10 mouse cellular contexts compared by ENCODE assay signal in the genomic region with DNA sequence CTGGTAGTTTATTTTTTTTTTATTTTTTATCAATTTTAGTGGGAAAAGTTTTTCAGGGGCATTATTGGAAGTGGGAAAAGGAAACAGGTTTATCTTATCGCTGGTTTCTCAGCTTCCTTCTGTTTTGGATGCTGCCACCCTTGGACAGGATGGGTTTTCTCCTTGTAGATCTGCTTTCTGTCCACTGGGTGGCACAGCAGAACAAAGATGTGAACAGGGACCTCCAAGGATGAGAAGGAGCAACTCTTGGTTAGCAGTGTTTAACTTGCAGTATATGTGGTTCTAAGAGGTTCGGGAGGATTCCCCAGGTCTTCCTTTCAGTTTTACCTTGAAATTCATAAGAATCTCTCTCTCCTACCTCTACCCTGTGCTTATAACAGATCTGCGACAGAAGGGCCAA.
DNase-seq lines count a peak whose midpoint lies in the region; ATAC-seq lines count a peak whose summit lies in the region.
"Had no signal": no experiment of that assay in that cellular context is flagged by ENCODE, and none has a peak within 500 bp of the region (broad histone marks: within the 10 kb centered on the region; RNA-seq: fewer than 3 reads in every experiment).

No protein-coding gene starts in this region.

- H3K9ac ChIP-seq in liver, embryonic 11.5 days (ENCODE audit: low read depth, low read length) = no peak overlapping the region
- no peak overlapping the region for H3K9ac ChIP-seq in kidney, embryonic 14.5 days (ENCODE audit: low read depth, low read length)
- H3K9ac ChIP-seq: limb, embryonic 15.5 days had no signal

- WGBS in liver, embryonic 11.5 days = 69% methylated on average over 3 of the region's 3 CpGs
- WGBS in kidney, embryonic 14.5 days = 61% methylated on average over 3 of the region's 3 CpGs

- no peaks in the 10 kb centered on the region for H3K27me3 ChIP-seq in liver, embryonic 11.5 days (replicated peaks; ENCODE audit: control insufficient read depth, insufficient read depth, low read length)
- H3K27me3 ChIP-seq in kidney, embryonic 14.5 days (ENCODE audit: control insufficient read depth, insufficient read depth, low read length) = no peaks in the 10 kb centered on the region
- H3K27me3 ChIP-seq: limb, embryonic 15.5 days had no signal

- H3K36me3 ChIP-seq in liver, embryonic 11.5 days (ENCODE audit: control insufficient read depth, insufficient read depth, low read length) = no peaks in the 10 kb centered on the region
- no peaks in the 10 kb centered on the region for H3K36me3 ChIP-seq in kidney, embryonic 14.5 days (ENCODE audit: control insufficient read depth, insufficient read depth, low read length)
- H3K36me3 ChIP-seq: limb, embryonic 15.5 days had no signal

- no peaks in the 10 kb centered on the region for H3K4me1 ChIP-seq in liver, embryonic 11.5 days (replicated peaks; ENCODE audit: control insufficient read depth, insufficient read depth, low read length)
- H3K4me1 ChIP-seq in kidney, embryonic 14.5 days (ENCODE audit: control insufficient read depth, insufficient read depth, low read length) = no peaks in the 10 kb centered on the region
- H3K4me1 ChIP-seq: limb, embryonic 15.5 days had no signal

- H3K4me3 ChIP-seq in liver, embryonic 11.5 days (ENCODE audit: low read depth, low read length) = no peak overlapping the region
- H3K4me3 ChIP-seq in kidney, embryonic 14.5 days (ENCODE audit: low read length) = no peak overlapping the region
- H3K4me3 ChIP-seq: erythroblast, embryonic 14.5 days; limb, embryonic 15.5 days had no signal

- H3K9me3 ChIP-seq in liver, embryonic 11.5 days (ENCODE audit: control insufficient read depth, low read length) = no peaks in the 10 kb centered on the region
- no peaks in the 10 kb centered on the region for H3K9me3 ChIP-seq in kidney, embryonic 14.5 days (ENCODE audit: control insufficient read depth, low read length)
- H3K9me3 ChIP-seq: limb, embryonic 15.5 days had no signal

- H3K27ac ChIP-seq in liver, embryonic 11.5 days (ENCODE audit: low read depth, low read length) = no peak overlapping the region
- H3K27ac ChIP-seq in kidney, embryonic 14.5 days (ENCODE audit: low read depth, low read length) = no peak overlapping the region
- H3K27ac ChIP-seq: limb, embryonic 15.5 days had no signal

- no peak overlapping the region for H3K4me2 ChIP-seq in liver, embryonic 11.5 days
- H3K4me2 ChIP-seq in kidney, embryonic 14.5 days (replicated peaks; ENCODE audit: low read depth, low read length) = no peak overlapping the region
- H3K4me2 ChIP-seq: limb, embryonic 15.5 days had no signal

- no peak for ATAC-seq in liver, embryonic 11.5 days (replicated peaks; ENCODE audit: low FRiP score)
- peak; percentile 43; the same call in 1 of the 2 replicates for ATAC-seq in kidney, embryonic 14.5 days (ENCODE audit: low FRiP score, low TSS enrichment)

- DNase-seq in liver = peak; percentile 7
- no peak for DNase-seq in liver, embryonic 11.5 days (ENCODE audit: low spot score)
- peak; percentile 74 for DNase-seq in ZHBTc4 (ENCODE audit: low read depth, low spot score)
- peak; percentile 66 for DNase-seq in embryo, embryonic 11 days
- peak; percentile 24 for DNase-seq in neural tube, embryonic 10.5 days (ENCODE audit: extremely low spot score, low spot score)
- no peak for DNase-seq in Muller cell, postnatal 12 days (ENCODE audit: inconsistent ontology term)
- DNase-seq in urinary bladder, postnatal 10 days (ENCODE audit: low spot score) = no peak

Comparison
In these comparisons a context has a peak if more than half of its experiments do, and no peak if none do; other contexts are left out.
1. DNase-seq: peak in liver (single experiment), ZHBTc4 (single experiment), embryo, embryonic 11 days (single experiment) and neural tube, embryonic 10.5 days (single experiment); none in liver, embryonic 11.5 days (single experiment), Muller cell, postnatal 12 days (single experiment) and urinary bladder, postnatal 10 days (single experiment).